Mouse (Mus musculus): ENCODE data around the gene Gdpd3. TPM values are rescaled to one million over a fixed set of nuclear protein-coding genes. Genes with fewer than 3 reads are reported as not detected.
A peak's percentile ranks its signal among the peaks of the same experiment; 100 is the strongest.
"Not testable (repeated sequence)": the region's sequence is repeated elsewhere in the genome, so short reads cannot be mapped to it uniquely, and the experiment has no call there.

Gdpd3 gene
- polyA plus RNA-seq, 1 experiment = 58.2 TPM

DNA sequence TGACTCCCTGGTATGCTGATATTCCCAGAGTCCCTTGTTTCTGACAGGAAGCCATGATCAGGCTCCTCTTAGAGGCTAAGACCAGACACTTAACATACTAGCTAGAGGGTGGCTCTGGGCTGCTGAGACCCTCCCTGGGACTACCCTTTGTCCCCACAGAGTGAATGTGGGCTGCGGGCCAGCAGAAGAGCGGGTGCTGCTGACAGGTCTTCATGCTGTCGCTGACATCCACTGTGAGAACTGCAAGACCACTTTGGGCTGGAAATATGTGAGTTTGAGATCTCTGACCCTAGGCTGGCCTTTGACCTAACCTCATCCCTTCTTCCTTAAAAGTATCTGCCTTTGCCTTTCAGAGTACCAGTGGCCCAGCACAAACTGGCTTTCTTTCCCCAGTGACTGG is 12.0 kb downstream of the Gdpd3 start:
- Histone ChIP-seq H3K36me3 (ENCODE audit: control insufficient read depth, insufficient read depth, low read length) (no peaks in the 10 kb centered on the region; the same call in 1 of the 2 replicates), H3K27me3 (replicated peaks; ENCODE audit: control insufficient read depth, insufficient read depth, low read length) (no peaks in the 10 kb centered on the region), H3K4me1 (ENCODE audit: control insufficient read depth, insufficient read depth, low read length) (peaks cover 22% of the 10 kb centered on the region; the same call in 1 of the 2 replicates), H3K4me3 (ENCODE audit: insufficient read depth, low read depth, low read length) (no peak overlapping the region), H3K27ac (ENCODE audit: insufficient read depth, low read depth, low read length) (no peak overlapping the region)
- TF ChIP-seq CTCF (conservative IDR thresholded peaks at IDR 0.05; ENCODE audit: insufficient read depth, insufficient read length, low read depth, low read length) = no peak
- TF ChIP-seq POLR2A (IDR thresholded peaks at IDR 0.05; ENCODE audit: low read depth, low read length) = no peak
- WGBS = 69% methylated on average over 3 of the region's 3 CpGs
- no peak for DNase-seq

DNA sequence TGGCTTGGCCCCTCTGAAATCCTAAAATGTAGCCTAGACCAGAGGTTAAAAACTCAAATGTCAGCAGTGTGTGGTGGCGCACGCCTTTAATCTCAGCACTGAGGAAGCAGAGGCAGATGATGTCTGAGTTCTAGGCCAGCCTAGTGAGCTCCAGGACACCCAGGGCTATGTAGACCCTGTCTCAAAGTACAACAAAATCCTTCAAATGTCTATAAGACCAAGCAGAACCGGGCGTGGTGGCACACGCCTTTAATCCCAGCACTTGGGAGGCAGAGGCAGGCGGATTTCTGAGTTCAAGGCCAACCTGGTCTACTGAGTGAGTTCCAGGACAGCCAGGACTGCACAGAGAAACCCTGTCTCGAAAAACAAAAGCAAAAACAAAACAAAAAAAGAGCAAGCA is 13.0 kb downstream of the Gdpd3 start:
- H3K4me3 ChIP-seq (ENCODE audit: insufficient read depth, low read depth, low read length); H3K27me3 ChIP-seq (replicated peaks; ENCODE audit: control insufficient read depth, insufficient read depth, low read length); DNase-seq; H3K36me3 ChIP-seq (ENCODE audit: control insufficient read depth, insufficient read depth, low read length); H3K27ac ChIP-seq (ENCODE audit: insufficient read depth, low read depth, low read length): not testable (repeated sequence)
- peaks cover 22% of the 10 kb centered on the region; the same call in 1 of the 2 replicates for H3K4me1 ChIP-seq (ENCODE audit: control insufficient read depth, insufficient read depth, low read length)
- WGBS = 92% methylated on average over 7 of the region's 7 CpGs

GRCm38 (mm10) chr7:126779983-126780970 is 14.1 kb downstream of the Gdpd3 start:
- Histone ChIP-seq H3K36me3 (ENCODE audit: control insufficient read depth, insufficient read depth, low read length) (no peaks in the 10 kb centered on the region; the same call in 1 of the 2 replicates), H3K27ac (ENCODE audit: insufficient read depth, low read depth, low read length) (peak overlapping the region; percentile 19; the same call in 1 of the 2 replicates), H3K27me3 (replicated peaks; ENCODE audit: control insufficient read depth, insufficient read depth, low read length) (no peaks in the 10 kb centered on the region), H3K4me1 (ENCODE audit: control insufficient read depth, insufficient read depth, low read length) (peaks cover 22% of the 10 kb centered on the region; the same call in 1 of the 2 replicates), H3K4me3 (ENCODE audit: insufficient read depth, low read depth, low read length) (peak overlapping the region; percentile 35)
- peak; percentile 90 for DNase-seq
- TF ChIP-seq CTCF (conservative IDR thresholded peaks at IDR 0.05; ENCODE audit: insufficient read depth, insufficient read length, low read depth, low read length) (peak; percentile 80), POLR2A (IDR thresholded peaks at IDR 0.05; ENCODE audit: low read depth, low read length) (peak; percentile 60)
- 3% methylated on average over 21 of the region's 21 CpGs for WGBS

- no peak for DNase-seq
- Histone ChIP-seq H3K27ac (ENCODE audit: insufficient read depth, low read depth, low read length) (no peak within 1 kb of the TSS), H3K4me1 (ENCODE audit: control insufficient read depth, insufficient read depth, low read length) (peaks cover 15% of the 10 kb centered on the region; the same call in 1 of the 2 replicates), H3K36me3 (ENCODE audit: control insufficient read depth, insufficient read depth, low read length) (no peaks in the 10 kb centered on the region; the same call in 1 of the 2 replicates), H3K4me3 (ENCODE audit: insufficient read depth, low read depth, low read length) (peak within 1 kb of the TSS; percentile 35), H3K27me3 (replicated peaks; ENCODE audit: control insufficient read depth, insufficient read depth, low read length) (no peaks in the 10 kb centered on the region)
- WGBS = 15% methylated on average over 22 of the region's 22 CpGs
- TF ChIP-seq CTCF (conservative IDR thresholded peaks at IDR 0.05; ENCODE audit: insufficient read depth, insufficient read length, low read depth, low read length) = no peak
- no peak for TF ChIP-seq POLR2A (IDR thresholded peaks at IDR 0.05; ENCODE audit: low read depth, low read length)
Observed at GRCm38 (mm10) chr7:126780971-126781635, 15.0 kb downstream of the Gdpd3 start, which contains the start of gene Tbx6. Gene Tbx6, plus strand, starts transcription at chr7:126781483.

- Histone ChIP-seq H3K4me1 (ENCODE audit: control insufficient read depth, insufficient read depth, low read length) (peaks cover 11% of the 10 kb centered on the region; the same call in 1 of the 2 replicates), H3K27ac (ENCODE audit: insufficient read depth, low read depth, low read length) (no peak overlapping the region), H3K4me3 (ENCODE audit: insufficient read depth, low read depth, low read length) (no peak overlapping the region), H3K36me3 (ENCODE audit: control insufficient read depth, insufficient read depth, low read length) (no peaks in the 10 kb centered on the region; the same call in 1 of the 2 replicates), H3K27me3 (replicated peaks; ENCODE audit: control insufficient read depth, insufficient read depth, low read length) (no peaks in the 10 kb centered on the region)
- TF ChIP-seq POLR2A (IDR thresholded peaks at IDR 0.05; ENCODE audit: low read depth, low read length) = no peak
- TF ChIP-seq CTCF (conservative IDR thresholded peaks at IDR 0.05; ENCODE audit: insufficient read depth, insufficient read length, low read depth, low read length) = no peak
- no peak for DNase-seq
- 47% methylated on average over 11 of the region's 11 CpGs for WGBS
Observed at GRCm38 (mm10) chr7:126781661-126782370, 15.7 kb downstream of the Gdpd3 start.

- no peak overlapping the region for H3K27ac ChIP-seq (ENCODE audit: insufficient read depth, low read depth, low read length)
- no peaks in the 10 kb centered on the region; the same call in 1 of the 2 replicates for H3K36me3 ChIP-seq (ENCODE audit: control insufficient read depth, insufficient read depth, low read length)
- peaks cover 11% of the 10 kb centered on the region; the same call in 1 of the 2 replicates for H3K4me1 ChIP-seq (ENCODE audit: control insufficient read depth, insufficient read depth, low read length)
- H3K27me3 ChIP-seq (replicated peaks; ENCODE audit: control insufficient read depth, insufficient read depth, low read length) = no peaks in the 10 kb centered on the region
- 66% methylated on average over 13 of the region's 13 CpGs for WGBS
- no peak overlapping the region for H3K4me3 ChIP-seq (ENCODE audit: insufficient read depth, low read depth, low read length)
- TF ChIP-seq POLR2A (IDR thresholded peaks at IDR 0.05; ENCODE audit: low read depth, low read length) (no peak), CTCF (conservative IDR thresholded peaks at IDR 0.05; ENCODE audit: insufficient read depth, insufficient read length, low read depth, low read length) (no peak)
- no peak for DNase-seq
Observed at GRCm38 (mm10) chr7:126782693-126783092, 16.6 kb downstream of the Gdpd3 start.

All from kidney, adult 2 months (tissue).